Mouse (Mus musculus): ENCODE measurements around the gene Gpr37l1. TPM values are rescaled to one million over a fixed set of nuclear protein-coding genes. Genes with fewer than 3 reads are reported as not detected.

Gene Gpr37l1
- polyA plus RNA-seq, 1 experiment from 2014 or later, result 6.1 TPM

GRCm38 (mm10) chr1:135132893-135133369 is 34.5 kb downstream of the Gpr37l1 start:
- H3K27me3 ChIP-seq (replicated peaks; ENCODE audit: control insufficient read depth, insufficient read depth, low read length), result 0 out of 2 replicates have a peak, but pooled peaks cover 2% of the 10 kb centered on the region
- ATAC-seq, result no peak
- H3K4me3 ChIP-seq (ENCODE audit: low read length), result no peak overlapping the region
- WGBS, result 92% methylated on average over 9 of the region's 9 CpGs
- no peak overlapping the region for H3K4me2 ChIP-seq (ENCODE audit: low read length)
- H3K27ac ChIP-seq (ENCODE audit: low read depth, low read length), result no peak overlapping the region
- H3K36me3 ChIP-seq (ENCODE audit: control insufficient read depth, insufficient read depth, low read length), result no peaks in the 10 kb centered on the region
- H3K4me1 ChIP-seq (ENCODE audit: control insufficient read depth, insufficient read depth, low read depth, low read length), result no peaks in the 10 kb centered on the region; the same call in 1 of the 2 replicates
- H3K9me3 ChIP-seq (ENCODE audit: control insufficient read depth, low read length), result no peaks in the 10 kb centered on the region
- no peak overlapping the region for H3K9ac ChIP-seq (ENCODE audit: low read depth, low read length)

- no peaks in the 10 kb centered on the region; the same call in 1 of the 2 replicates for H3K4me1 ChIP-seq (ENCODE audit: control insufficient read depth, insufficient read depth, low read depth, low read length)
- WGBS, result 41% methylated on average over 10 of the region's 10 CpGs
- H3K36me3 ChIP-seq (ENCODE audit: control insufficient read depth, insufficient read depth, low read length), result no peaks in the 10 kb centered on the region
- H3K9ac ChIP-seq (ENCODE audit: low read depth, low read length), result no peak within 1 kb of the TSS
- H3K27ac ChIP-seq (ENCODE audit: low read depth, low read length), result no peak within 1 kb of the TSS
- H3K4me3 ChIP-seq (ENCODE audit: low read length), result no peak within 1 kb of the TSS
- 0 out of 2 replicates have a peak, but pooled peaks cover 2% of the 10 kb centered on the region for H3K27me3 ChIP-seq (replicated peaks; ENCODE audit: control insufficient read depth, insufficient read depth, low read length)
- no peaks in the 10 kb centered on the region for H3K9me3 ChIP-seq (ENCODE audit: control insufficient read depth, low read length)
- H3K4me2 ChIP-seq (ENCODE audit: low read length), result no peak within 1 kb of the TSS
- no peak for ATAC-seq
These were observed 35.0 kb downstream of the Gpr37l1 start, which contains the start of gene Ptpn7 for GRCm38 (mm10) chr1:135132473-135132872. Ptpn7 (plus strand) TSS chr1:135132700.

- Histone ChIP-seq H3K27me3 (replicated peaks; ENCODE audit: control insufficient read depth, insufficient read depth, low read length) (0 out of 2 replicates have a peak, but pooled peaks cover 2% of the 10 kb centered on the region), H3K27ac (ENCODE audit: low read depth, low read length) (no peak overlapping the region), H3K4me3 (ENCODE audit: low read length) (no peak overlapping the region), H3K9me3 (ENCODE audit: control insufficient read depth, low read length) (no peaks in the 10 kb centered on the region), H3K36me3 (ENCODE audit: control insufficient read depth, insufficient read depth, low read length) (no peaks in the 10 kb centered on the region), H3K4me2 (ENCODE audit: low read length) (no peak overlapping the region), H3K4me1 (ENCODE audit: control insufficient read depth, insufficient read depth, low read depth, low read length) (peaks cover 2% of the 10 kb centered on the region; the same call in 1 of the 2 replicates), H3K9ac (ENCODE audit: low read depth, low read length) (no peak overlapping the region)
- no peak for ATAC-seq
- WGBS, result 68% methylated on average over 8 of the region's 8 CpGs
These were observed 35.9 kb downstream of the Gpr37l1 start for GRCm38 (mm10) chr1:135131560-135131959.

DNA sequence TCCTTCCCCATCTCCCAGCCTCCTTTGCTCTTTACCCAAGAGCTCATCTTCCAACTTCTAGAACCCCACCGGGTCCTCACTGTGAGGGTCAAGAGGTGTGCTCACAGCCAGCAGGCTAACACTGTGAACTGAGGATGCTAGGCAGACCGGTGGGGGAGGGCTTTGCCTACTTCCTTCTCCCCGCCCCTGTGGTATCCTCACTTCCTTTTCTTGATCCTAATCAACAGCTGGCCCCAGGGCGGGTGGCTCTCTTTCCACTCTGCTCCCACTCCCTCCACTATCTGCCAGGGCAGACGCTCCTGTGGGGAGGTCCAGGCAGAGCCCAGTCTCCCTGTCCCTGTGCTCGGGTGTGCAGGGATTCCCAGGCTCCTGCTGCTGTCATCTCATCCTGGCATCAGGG is 36.4 kb downstream of the Gpr37l1 start:
- Histone ChIP-seq H3K9me3 (ENCODE audit: control insufficient read depth, low read length) (no peaks in the 10 kb centered on the region), H3K4me2 (ENCODE audit: low read length) (no peak overlapping the region), H3K9ac (ENCODE audit: low read depth, low read length) (no peak overlapping the region), H3K4me1 (ENCODE audit: control insufficient read depth, insufficient read depth, low read depth, low read length) (peaks cover 2% of the 10 kb centered on the region; the same call in 1 of the 2 replicates), H3K36me3 (ENCODE audit: control insufficient read depth, insufficient read depth, low read length) (no peaks in the 10 kb centered on the region), H3K4me3 (ENCODE audit: low read length) (no peak overlapping the region), H3K27me3 (replicated peaks; ENCODE audit: control insufficient read depth, insufficient read depth, low read length) (0 out of 2 replicates have a peak, but pooled peaks cover 2% of the 10 kb centered on the region), H3K27ac (ENCODE audit: low read depth, low read length) (no peak overlapping the region)
- no peak for ATAC-seq
- 45% methylated on average over 6 of the region's 6 CpGs for WGBS

DNA sequence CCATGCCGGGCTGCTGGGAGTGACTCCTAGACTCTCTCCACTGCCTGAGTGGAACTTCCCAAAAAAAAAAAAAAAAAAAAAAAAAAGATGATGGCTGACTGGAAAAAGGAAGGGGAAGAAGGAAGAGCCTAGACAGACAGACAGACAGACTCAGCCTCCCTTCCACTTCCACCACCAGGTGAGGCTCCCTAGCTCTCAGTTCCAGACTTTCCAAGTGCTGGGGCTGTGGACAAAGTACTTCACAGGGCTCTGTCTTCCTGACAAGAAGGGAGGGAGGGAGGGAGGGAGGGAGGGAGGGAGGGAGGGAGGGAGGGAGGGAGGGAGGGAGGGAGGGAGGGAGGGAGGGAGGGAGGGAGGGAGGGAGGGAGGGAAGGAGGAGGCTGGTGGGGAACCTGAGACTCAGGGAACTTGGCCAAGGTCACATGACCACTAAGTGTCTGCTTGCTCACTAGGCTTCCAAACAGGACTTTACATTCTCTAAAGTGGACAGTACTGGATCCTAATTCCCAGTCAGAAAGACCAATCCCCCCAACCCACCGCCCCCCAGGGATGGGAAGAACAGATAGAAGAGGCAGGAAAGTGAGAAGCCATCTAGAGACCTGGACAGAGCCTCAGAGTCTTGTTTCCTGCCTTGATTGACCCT is 37.0 kb downstream of the Gpr37l1 start:
- H3K9me3 ChIP-seq (ENCODE audit: control insufficient read depth, low read length), result no peaks in the 10 kb centered on the region
- no peak overlapping the region for H3K27ac ChIP-seq (ENCODE audit: low read depth, low read length)
- no peaks in the 10 kb centered on the region for H3K36me3 ChIP-seq (ENCODE audit: control insufficient read depth, insufficient read depth, low read length)
- no peak overlapping the region for H3K9ac ChIP-seq (ENCODE audit: low read depth, low read length)
- H3K4me3 ChIP-seq (ENCODE audit: low read length), result no peak overlapping the region
- H3K4me1 ChIP-seq (ENCODE audit: control insufficient read depth, insufficient read depth, low read depth, low read length), result peaks cover 2% of the 10 kb centered on the region; the same call in 1 of the 2 replicates
- no peak for ATAC-seq
- 0 out of 2 replicates have a peak, but pooled peaks cover 2% of the 10 kb centered on the region for H3K27me3 ChIP-seq (replicated peaks; ENCODE audit: control insufficient read depth, insufficient read depth, low read length)
- H3K4me2 ChIP-seq (ENCODE audit: low read length), result no peak overlapping the region
- WGBS, result 53% methylated on average over 2 of the region's 2 CpGs

DNA sequence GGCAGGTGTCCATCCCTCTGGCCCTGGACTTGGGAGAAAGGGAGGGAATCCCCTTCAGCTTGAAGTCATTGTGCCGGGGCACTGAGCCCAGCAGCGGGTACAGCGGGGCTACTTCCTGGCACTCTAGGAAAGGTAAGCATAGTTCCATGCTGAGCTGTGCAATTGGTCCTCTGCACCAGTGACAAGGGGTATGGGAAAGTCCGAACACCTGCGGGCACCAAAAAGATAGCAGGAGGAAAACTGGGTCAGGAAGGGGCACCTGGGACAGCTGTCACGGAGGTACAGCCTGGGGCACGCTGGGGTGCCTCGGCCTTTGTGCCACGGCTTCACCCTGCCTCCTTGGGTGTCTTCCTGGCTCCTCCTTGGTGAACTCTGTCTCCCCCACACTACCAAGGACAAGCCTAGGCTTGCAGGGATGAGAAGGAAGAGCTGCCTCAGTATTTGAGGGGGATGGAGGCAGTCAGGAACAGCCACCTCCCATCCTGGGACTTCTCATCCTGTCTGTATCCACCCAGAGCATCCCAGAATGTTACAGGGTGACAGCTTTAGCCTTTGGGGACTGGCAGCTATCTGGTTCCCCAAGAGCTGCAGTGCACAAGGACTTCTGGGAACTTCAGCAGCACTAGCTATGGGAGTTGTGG is 37.8 kb downstream of the Gpr37l1 start:
- Histone ChIP-seq H3K36me3 (ENCODE audit: control insufficient read depth, insufficient read depth, low read length) (no peaks in the 10 kb centered on the region), H3K9ac (ENCODE audit: low read depth, low read length) (no peak overlapping the region; the same call in 1 of the 2 replicates), H3K27me3 (replicated peaks; ENCODE audit: control insufficient read depth, insufficient read depth, low read length) (0 out of 2 replicates have a peak, but pooled peaks cover 2% of the 10 kb centered on the region), H3K9me3 (ENCODE audit: control insufficient read depth, low read length) (no peaks in the 10 kb centered on the region), H3K4me1 (ENCODE audit: control insufficient read depth, insufficient read depth, low read depth, low read length) (peaks cover 2% of the 10 kb centered on the region; the same call in 1 of the 2 replicates), H3K27ac (ENCODE audit: low read depth, low read length) (no peak overlapping the region), H3K4me3 (ENCODE audit: low read length) (no peak overlapping the region), H3K4me2 (ENCODE audit: low read length) (no peak overlapping the region)
- 65% methylated on average over 9 of the region's 9 CpGs for WGBS
- ATAC-seq, result no peak

- ATAC-seq, result no peak
- H3K27ac ChIP-seq (ENCODE audit: low read depth, low read length), result no peak overlapping the region
- H3K4me3 ChIP-seq (ENCODE audit: low read length), result no peak overlapping the region
- H3K9me3 ChIP-seq (ENCODE audit: control insufficient read depth, low read length), result no peaks in the 10 kb centered on the region
- H3K9ac ChIP-seq (ENCODE audit: low read depth, low read length), result no peak overlapping the region
- H3K36me3 ChIP-seq (ENCODE audit: control insufficient read depth, insufficient read depth, low read length), result no peaks in the 10 kb centered on the region
- H3K4me1 ChIP-seq (ENCODE audit: control insufficient read depth, insufficient read depth, low read depth, low read length), result peaks cover 2% of the 10 kb centered on the region; the same call in 1 of the 2 replicates
- H3K4me2 ChIP-seq (ENCODE audit: low read length), result no peak overlapping the region
- WGBS, result 26% methylated on average over 9 of the region's 9 CpGs
- peaks cover 2% of the 10 kb centered on the region; the same call in 1 of the 2 replicates for H3K27me3 ChIP-seq (replicated peaks; ENCODE audit: control insufficient read depth, insufficient read depth, low read length)
These were observed 38.5 kb downstream of the Gpr37l1 start for GRCm38 (mm10) chr1:135128986-135129385.

DNA sequence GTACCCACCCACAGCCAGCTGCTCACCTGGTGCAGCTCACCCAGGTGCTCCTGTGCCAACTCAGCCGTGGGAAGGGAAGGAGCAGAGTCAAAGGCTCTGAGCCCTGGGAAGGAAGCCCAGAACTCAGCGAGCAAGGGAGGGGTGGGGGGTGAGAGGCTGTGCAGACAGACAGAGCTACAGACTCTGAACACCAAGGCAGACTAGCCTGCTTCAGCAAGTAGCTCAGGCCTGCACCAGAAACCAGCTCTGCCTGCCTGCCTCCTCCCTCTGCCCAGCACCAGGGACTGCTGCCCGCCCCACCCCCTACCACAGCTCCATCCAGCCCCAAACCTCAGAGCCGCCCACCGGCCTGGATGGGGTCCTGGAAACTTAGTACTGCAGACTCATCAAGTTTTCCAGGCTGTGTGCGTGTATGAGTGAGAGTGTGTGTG is 39.5 kb downstream of the Gpr37l1 start:
- 37% methylated on average over 6 of the region's 6 CpGs for WGBS
- ATAC-seq, result no peak; the same call in 1 of the 2 replicates
- Histone ChIP-seq H3K36me3 (ENCODE audit: control insufficient read depth, insufficient read depth, low read length) (no peaks in the 10 kb centered on the region), H3K9me3 (ENCODE audit: control insufficient read depth, low read length) (no peaks in the 10 kb centered on the region), H3K4me3 (ENCODE audit: low read length) (no peak overlapping the region), H3K4me2 (ENCODE audit: low read length) (no peak overlapping the region), H3K4me1 (ENCODE audit: control insufficient read depth, insufficient read depth, low read depth, low read length) (peaks cover 2% of the 10 kb centered on the region; the same call in 1 of the 2 replicates), H3K27me3 (replicated peaks; ENCODE audit: control insufficient read depth, insufficient read depth, low read length) (peaks cover 2% of the 10 kb centered on the region; the same call in 1 of the 2 replicates), H3K27ac (ENCODE audit: low read depth, low read length) (no peak overlapping the region), H3K9ac (ENCODE audit: low read depth, low read length) (no peak overlapping the region)

GRCm38 (mm10) chr1:135126443-135127027 is 40.9 kb downstream of the Gpr37l1 start:
- WGBS, result 48% methylated on average over 4 of the region's 4 CpGs
- H3K4me1 ChIP-seq (ENCODE audit: control insufficient read depth, insufficient read depth, low read depth, low read length), result peaks cover 2% of the 10 kb centered on the region; the same call in 1 of the 2 replicates
- H3K27ac ChIP-seq (ENCODE audit: low read depth, low read length), result no peak overlapping the region
- no peak overlapping the region for H3K4me3 ChIP-seq (ENCODE audit: low read length)
- peaks cover 2% of the 10 kb centered on the region; the same call in 1 of the 2 replicates for H3K27me3 ChIP-seq (replicated peaks; ENCODE audit: control insufficient read depth, insufficient read depth, low read length)
- ATAC-seq, result no peak
- no peaks in the 10 kb centered on the region for H3K36me3 ChIP-seq (ENCODE audit: control insufficient read depth, insufficient read depth, low read length)
- no peaks in the 10 kb centered on the region for H3K9me3 ChIP-seq (ENCODE audit: control insufficient read depth, low read length)
- no peak overlapping the region for H3K9ac ChIP-seq (ENCODE audit: low read depth, low read length)
- no peak overlapping the region for H3K4me2 ChIP-seq (ENCODE audit: low read length)
